Mouse (Mus musculus) myocyte (in vitro differentiated cells): Measurements from ENCODE around the gene Inf2. TPM values are rescaled to one million over a fixed set of nuclear protein-coding genes. Genes with fewer than 3 reads are reported as not detected.

Source experiments
- H3K27me3 ChIP-seq: one replicate; pipeline ENCODE4 v1.6.1; 2011; ENCODE audit not compliant: control insufficient read depth, insufficient read depth, insufficient read length
- H3K36me3 ChIP-seq: one replicate; pipeline ENCODE4 v1.6.1; 2011; ENCODE audit not compliant: control insufficient read depth, insufficient read depth
- H3K4me2 ChIP-seq: one replicate; pipeline ENCODE4 v1.6.1; 2011; ENCODE audit warnings: low read depth, control low read depth
- H3K4me3 ChIP-seq: one replicate; pipeline ENCODE4 v1.5.1; 2011; ENCODE audit warnings: mild to moderate bottlenecking, control low read depth, moderate library complexity
- H3K79me2 ChIP-seq: one replicate; pipeline ENCODE4 v1.6.1; 2011; ENCODE audit not compliant: control insufficient read depth, insufficient read depth
- H3ac ChIP-seq: one replicate; pipeline ENCODE4 v1.6.1; 2011; ENCODE audit not compliant: control insufficient read depth, insufficient read length
- CEBPB ChIP-seq: IDR thresholded peaks from 2 replicates; pipeline ENCODE4 v1.6.1; 2011; ENCODE audit warnings: mild to moderate bottlenecking, moderate library complexity; ENCODE audit not compliant: poor library complexity, insufficient read depth, severe bottlenecking
- E2F4 ChIP-seq: IDR thresholded peaks from one replicate; pipeline ENCODE4 v1.6.1; 2011; ENCODE audit warnings: mild to moderate bottlenecking, control low read depth, moderate library complexity; ENCODE audit not compliant: insufficient read depth
- MAX ChIP-seq: IDR thresholded peaks from one replicate; pipeline ENCODE4 v1.6.1; 2011; ENCODE audit warnings: low read depth, mild to moderate bottlenecking, control low read depth
- MYOD1 ChIP-seq, 3 experiments: IDR thresholded peaks; one replicate each; pipeline ENCODE4 v1.6.1; 2011; ENCODE audit warnings: control low read depth in 2 of 3, low read depth in 2 of 3, mild to moderate bottlenecking in 2 of 3, moderate library complexity in 1 of 3; ENCODE audit not compliant: insufficient read length in 2 of 3, control insufficient read depth in 1 of 3
- MYOG ChIP-seq, 3 experiments: IDR thresholded peaks; one replicate each; pipeline ENCODE4 v1.6.1; 2011; ENCODE audit warnings: control low read depth in 2 of 3, low read depth in 2 of 3, mild to moderate bottlenecking in 2 of 3; ENCODE audit not compliant: insufficient read length in 2 of 3, control insufficient read depth in 1 of 3, insufficient read depth in 1 of 3
- POLR2A ChIP-seq: IDR thresholded peaks from one replicate; pipeline ENCODE4 v1.6.1; 2011; ENCODE audit warnings: low read depth, mild to moderate bottlenecking, control low read depth, moderate library complexity; ENCODE audit not compliant: insufficient read length
- POLR2AphosphoS2 ChIP-seq: IDR thresholded peaks from one replicate; pipeline ENCODE4 v1.6.1; 2011; ENCODE audit warnings: low read depth, control low read depth; ENCODE audit not compliant: insufficient read length
- REST ChIP-seq: IDR thresholded peaks from one replicate; pipeline ENCODE4 v1.6.1; 2011; ENCODE audit warnings: mild to moderate bottlenecking, control low read depth, moderate library complexity; ENCODE audit not compliant: insufficient read depth, insufficient read length
- SRF ChIP-seq: IDR thresholded peaks from one replicate; pipeline ENCODE4 v1.6.1; 2011; ENCODE audit warnings: low read depth; ENCODE audit not compliant: control insufficient read depth, insufficient read length
- TCF12 ChIP-seq: IDR thresholded peaks from one replicate; pipeline ENCODE4 v1.6.1; 2011; ENCODE audit warnings: mild to moderate bottlenecking, control low read depth; ENCODE audit not compliant: poor library complexity, insufficient read depth, severe bottlenecking
- TCF3 ChIP-seq: IDR thresholded peaks from one replicate; pipeline ENCODE4 v1.6.1; 2011; ENCODE audit warnings: low read depth, control low read depth; ENCODE audit not compliant: insufficient read length
- USF1 ChIP-seq: IDR thresholded peaks from one replicate; pipeline ENCODE4 v1.6.1; 2011; ENCODE audit warnings: low read depth, mild to moderate bottlenecking, control low read depth, moderate library complexity
- polyA plus RNA-seq: library from polyadenylated mRNA; unstranded; fragments of >200 nt; fragmentation: generic; extraction: Trizol; gene quantifications from one replicate; pipeline ENCODE4 v1.2.1, GENCODE M21; 2012; ENCODE audit warnings: missing spikeins

Gene Inf2
- polyA plus RNA-seq, 1 experiment, result 70.1 TPM

GRCm38 (mm10) chr12:112661851-112662250 lies 73.3 kb downstream of the Inf2 start:
- H3ac ChIP-seq, result no peak overlapping the region
- H3K4me2 ChIP-seq, result no peak overlapping the region
- TF ChIP-seq E2F4, result no peak
- no peak for TF ChIP-seq TCF12
- H3K36me3 ChIP-seq, result peaks cover 27% of the 10 kb centered on the region
- peaks cover 15% of the 10 kb centered on the region for H3K79me2 ChIP-seq
- H3K27me3 ChIP-seq, result no peaks in the 10 kb centered on the region
- no peak overlapping the region for H3K4me3 ChIP-seq

- H3K27me3 ChIP-seq, result no peaks in the 10 kb centered on the region
- no peak overlapping the region for H3ac ChIP-seq
- no peak overlapping the region for H3K4me3 ChIP-seq
- TF ChIP-seq TCF3 (no peak), MAX (no peak), POLR2AphosphoS2 (no peak), SRF (no peak)
- no peak overlapping the region for H3K4me2 ChIP-seq
- H3K79me2 ChIP-seq, result peaks cover 27% of the 10 kb centered on the region
- peaks cover 27% of the 10 kb centered on the region for H3K36me3 ChIP-seq
Measured at GRCm38 (mm10) chr12:112663303-112663702, 74.7 kb downstream of the Inf2 start.

- Histone ChIP-seq H3K27me3 (no peaks in the 10 kb centered on the region), H3K79me2 (peaks cover 31% of the 10 kb centered on the region), H3K4me2 (no peak overlapping the region), H3K4me3 (no peak overlapping the region), H3ac (no peak overlapping the region), H3K36me3 (peaks cover 23% of the 10 kb centered on the region)
- TF ChIP-seq TCF3 (no peak), TCF12 (no peak), MYOG (IDR thresholded peaks at IDR 0.05; ENCODE audit: control insufficient read depth in 1 of 3, insufficient read depth in 1 of 3, insufficient read length in 2 of 3, low read depth in 2 of 3) (no peak), SRF (no peak), MYOD1 (IDR thresholded peaks at IDR 0.05; ENCODE audit: control insufficient read depth in 1 of 3, insufficient read length in 2 of 3, low read depth in 2 of 3) (no peak), REST (no peak), POLR2AphosphoS2 (no peak), E2F4 (no peak), USF1 (no peak), MAX (no peak), POLR2A (no peak), CEBPB (no peak)
Measured at GRCm38 (mm10) chr12:112663716-112664115, 75.1 kb downstream of the Inf2 start.

GRCm38 (mm10) chr12:112664124-112664523 lies 75.5 kb downstream of the Inf2 start:
- H3ac ChIP-seq, result no peak overlapping the region
- H3K79me2 ChIP-seq, result peaks cover 35% of the 10 kb centered on the region
- peaks cover 22% of the 10 kb centered on the region for H3K36me3 ChIP-seq
- no peak for TF ChIP-seq MYOD1 (IDR thresholded peaks at IDR 0.05; ENCODE audit: control insufficient read depth in 1 of 3, insufficient read length in 2 of 3, low read depth in 2 of 3)
- no peak for TF ChIP-seq MYOG (IDR thresholded peaks at IDR 0.05; ENCODE audit: control insufficient read depth in 1 of 3, insufficient read depth in 1 of 3, insufficient read length in 2 of 3, low read depth in 2 of 3)
- TF ChIP-seq SRF, result no peak
- no peak for TF ChIP-seq TCF3
- no peak for TF ChIP-seq POLR2A
- TF ChIP-seq MAX, result no peak
- no peak for TF ChIP-seq POLR2AphosphoS2
- TF ChIP-seq USF1, result no peak
- TF ChIP-seq CEBPB, result no peak
- TF ChIP-seq TCF12, result no peak
- no peak for TF ChIP-seq REST
- H3K27me3 ChIP-seq, result no peaks in the 10 kb centered on the region
- no peak overlapping the region for H3K4me3 ChIP-seq
- H3K4me2 ChIP-seq, result no peak overlapping the region

- no peak for TF ChIP-seq TCF3
- no peak for TF ChIP-seq MYOD1 (IDR thresholded peaks at IDR 0.05; ENCODE audit: control insufficient read depth in 1 of 3, insufficient read length in 2 of 3, low read depth in 2 of 3)
- TF ChIP-seq MYOG (IDR thresholded peaks at IDR 0.05; ENCODE audit: control insufficient read depth in 1 of 3, insufficient read depth in 1 of 3, insufficient read length in 2 of 3, low read depth in 2 of 3), result no peak
- no peak for TF ChIP-seq REST
- no peak for TF ChIP-seq E2F4
- no peak for TF ChIP-seq POLR2AphosphoS2
- TF ChIP-seq USF1, result no peak
- TF ChIP-seq POLR2A, result no peak
- TF ChIP-seq TCF12, result no peak
- no peak for TF ChIP-seq MAX
- TF ChIP-seq CEBPB, result no peak
- H3K4me2 ChIP-seq, result no peak overlapping the region
- H3K36me3 ChIP-seq, result peaks cover 22% of the 10 kb centered on the region
- peaks cover 40% of the 10 kb centered on the region for H3K79me2 ChIP-seq
- H3ac ChIP-seq, result no peak overlapping the region
- no peak overlapping the region for H3K4me3 ChIP-seq
- no peaks in the 10 kb centered on the region for H3K27me3 ChIP-seq
Measured at GRCm38 (mm10) chr12:112664656-112665055, 76.1 kb downstream of the Inf2 start.

Other genes starting within 250 kb of the Inf2 start
- gene A530016L24Rik, start 99.3 kb upstream of the Inf2 start, polyA plus RNA-seq, result 0.05 TPM
- 0.01 TPM for gene Tmem179, start 72.0 kb upstream of the Inf2 start, polyA plus RNA-seq
- 202 TPM for gene Adssl1, start 31.3 kb downstream of the Inf2 start, polyA plus RNA-seq
- gene Siva1, start 55.9 kb downstream of the Inf2 start, polyA plus RNA-seq, result 85.6 TPM
- 352 TPM for gene Akt1, start 86.1 kb downstream of the Inf2 start, polyA plus RNA-seq
- gene Zbtb42, start 90.0 kb downstream of the Inf2 start, polyA plus RNA-seq, result 4.4 TPM
- gene Cep170b, start 131.7 kb downstream of the Inf2 start, polyA plus RNA-seq, result 22.8 TPM
- 0.08 TPM for gene Pld4, start 171.9 kb downstream of the Inf2 start, polyA plus RNA-seq
- gene Ahnak2, start 213.9 kb downstream of the Inf2 start, polyA plus RNA-seq, result 24.4 TPM
- gene Clba1, start 220.2 kb downstream of the Inf2 start, polyA plus RNA-seq, result 9.6 TPM
- gene Cdca4, start 240.6 kb downstream of the Inf2 start, polyA plus RNA-seq, result 21.5 TPM